Mouse (Mus musculus) cerebellum, adult 9-10 months (tissue): ENCODE results near the gene Gabpb2.
"Not testable (repeated sequence)": the region's sequence is repeated elsewhere in the genome, so short reads cannot be mapped to it uniquely, and the experiment has no call there.

Experiments used
- DNase-seq: peaks from one replicate; pipeline ENCODE4 v3.0.0; 2022

Gene Gabpb2

GRCm38 (mm10) chr3:95159511-95159986 lies 58.2 kb downstream of the Gabpb2 start:
- no peak for DNase-seq

GRCm38 (mm10) chr3:95153874-95154273 lies 63.8 kb downstream of the Gabpb2 start:
- DNase-seq = peak; percentile 67

- DNase-seq = no peak
Observed at GRCm38 (mm10) chr3:95147924-95148323, 69.8 kb downstream of the Gabpb2 start.

- peak; percentile 94 for DNase-seq
Observed at GRCm38 (mm10) chr3:95142617-95143011, 75.1 kb downstream of the Gabpb2 start.

GRCm38 (mm10) chr3:95141952-95142616 lies 75.6 kb downstream of the Gabpb2 start, which contains the start of gene Tnfaip8l2:
Gene Tnfaip8l2, minus strand, starts transcription at chr3:95142360.
- no peak for DNase-seq

GRCm38 (mm10) chr3:95141474-95141873 lies 76.2 kb downstream of the Gabpb2 start:
- DNase-seq = no peak

GRCm38 (mm10) chr3:95140795-95141194 lies 76.9 kb downstream of the Gabpb2 start:
- DNase-seq = no peak

GRCm38 (mm10) chr3:95140289-95140595 lies 77.5 kb downstream of the Gabpb2 start:
- no peak for DNase-seq

GRCm38 (mm10) chr3:95139586-95140288 lies 78.0 kb downstream of the Gabpb2 start:
- DNase-seq = no peak

- DNase-seq = no peak
Observed at GRCm38 (mm10) chr3:95136336-95136735, 81.4 kb downstream of the Gabpb2 start.

GRCm38 (mm10) chr3:95135433-95136052 lies 82.2 kb downstream of the Gabpb2 start:
- DNase-seq = no peak

- peak; percentile 71 for DNase-seq
Observed at GRCm38 (mm10) chr3:95135023-95135422, 82.7 kb downstream of the Gabpb2 start.

GRCm38 (mm10) chr3:95134133-95134532 lies 83.6 kb downstream of the Gabpb2 start:
- not testable (repeated sequence) for DNase-seq

GRCm38 (mm10) chr3:95133680-95134101 lies 84.0 kb downstream of the Gabpb2 start, which contains the start of the genes Scnm1 and Lysmd1:
Gene Scnm1, minus strand, starts transcription at chr3:95134011.
Gene Lysmd1, plus strand, starts transcription at chr3:95134088.
- DNase-seq = peak; percentile 97

GRCm38 (mm10) chr3:95133176-95133575 lies 84.5 kb downstream of the Gabpb2 start:
- no peak for DNase-seq

- peak; percentile 37 for DNase-seq
Observed at GRCm38 (mm10) chr3:95132389-95132788, 85.3 kb downstream of the Gabpb2 start.
